Mouse (Mus musculus) erythroblast, embryonic 14.5 days (primary cell): ENCODE data around the gene Supt6.

ENCODE experiments used
- GATA1 ChIP-seq: IDR thresholded peaks from 2 replicates; pipeline ENCODE4 v1.6.1; 2012; ENCODE audit warnings: low read length, inconsistent platforms, mixed read lengths
- TAL1 ChIP-seq: IDR thresholded peaks from 3 replicates; pipeline ENCODE4 v1.6.1; 2012; ENCODE audit warnings: low read length, inconsistent platforms, mixed read lengths

DNA sequence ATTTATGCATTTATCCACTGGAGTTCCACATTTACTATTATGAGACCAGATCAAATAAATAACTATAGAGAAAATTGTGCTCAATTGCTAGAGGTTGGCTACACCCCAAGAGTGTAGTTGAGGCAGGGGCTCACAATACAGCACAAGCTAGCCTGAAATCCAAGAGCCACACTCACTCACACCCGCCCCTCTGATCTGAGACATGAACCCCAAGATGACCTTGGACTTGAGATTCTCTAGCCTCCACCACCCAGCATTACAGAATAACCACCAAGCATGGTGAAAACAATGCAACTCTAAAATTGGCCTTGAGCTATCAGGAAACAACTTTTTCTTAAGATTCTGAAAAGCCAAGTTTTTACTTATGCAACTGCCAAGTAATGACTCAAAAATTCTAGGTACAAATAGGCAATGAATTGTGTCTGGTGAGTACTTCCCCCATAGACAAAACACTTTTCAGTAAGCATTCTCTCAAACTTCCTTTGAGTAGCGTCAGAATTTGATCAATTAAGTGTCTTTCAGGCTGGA is 63.9 kb downstream of the Supt6 start:
- no peak for TF ChIP-seq GATA1
- TF ChIP-seq TAL1: no peak
